Mouse (Mus musculus): Measurements from ENCODE around the gene P2ry6. TPM values are rescaled to one million over a fixed set of nuclear protein-coding genes. Genes with fewer than 3 reads are reported as not detected.
A peak's percentile ranks its signal among the peaks of the same experiment; 100 is the strongest.

The P2ry6 gene
- polyA plus RNA-seq, 1 experiment from 2014 or later: 3.2 TPM

DNA sequence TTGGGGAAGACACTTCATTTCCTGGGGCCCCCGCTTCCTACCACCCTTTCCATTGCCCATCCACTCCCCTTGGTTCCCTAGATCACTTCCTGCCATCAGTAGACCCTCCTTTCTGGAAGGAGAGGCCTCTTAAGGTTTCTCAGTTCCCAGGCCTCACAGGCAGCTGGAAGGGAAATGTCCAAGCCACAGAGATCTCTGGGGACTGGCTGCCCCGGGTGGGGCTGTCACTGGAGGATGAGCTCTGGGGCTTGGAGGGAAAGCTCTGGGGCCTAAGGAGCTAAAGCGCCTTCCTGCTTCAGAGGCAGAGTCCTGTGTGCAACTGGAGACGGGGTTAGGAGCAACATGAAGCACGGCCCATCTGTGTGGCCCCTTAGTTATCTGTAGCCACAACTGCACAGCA, 69.8 kb downstream of the P2ry6 start:
- WGBS: 93% methylated on average over 5 of the region's 5 CpGs
- no peaks in the 10 kb centered on the region for H3K9me3 ChIP-seq
- no peaks in the 10 kb centered on the region for H3K27me3 ChIP-seq (replicated peaks)
- no peak overlapping the region for H3K9ac ChIP-seq
- no peaks in the 10 kb centered on the region for H3K36me3 ChIP-seq (replicated peaks)
- no peak overlapping the region for H3K4me3 ChIP-seq
- no peak overlapping the region for H3K27ac ChIP-seq
- ATAC-seq (replicated peaks): no peak
- no peaks in the 10 kb centered on the region for H3K4me1 ChIP-seq
- no peak overlapping the region for H3K4me2 ChIP-seq

DNA sequence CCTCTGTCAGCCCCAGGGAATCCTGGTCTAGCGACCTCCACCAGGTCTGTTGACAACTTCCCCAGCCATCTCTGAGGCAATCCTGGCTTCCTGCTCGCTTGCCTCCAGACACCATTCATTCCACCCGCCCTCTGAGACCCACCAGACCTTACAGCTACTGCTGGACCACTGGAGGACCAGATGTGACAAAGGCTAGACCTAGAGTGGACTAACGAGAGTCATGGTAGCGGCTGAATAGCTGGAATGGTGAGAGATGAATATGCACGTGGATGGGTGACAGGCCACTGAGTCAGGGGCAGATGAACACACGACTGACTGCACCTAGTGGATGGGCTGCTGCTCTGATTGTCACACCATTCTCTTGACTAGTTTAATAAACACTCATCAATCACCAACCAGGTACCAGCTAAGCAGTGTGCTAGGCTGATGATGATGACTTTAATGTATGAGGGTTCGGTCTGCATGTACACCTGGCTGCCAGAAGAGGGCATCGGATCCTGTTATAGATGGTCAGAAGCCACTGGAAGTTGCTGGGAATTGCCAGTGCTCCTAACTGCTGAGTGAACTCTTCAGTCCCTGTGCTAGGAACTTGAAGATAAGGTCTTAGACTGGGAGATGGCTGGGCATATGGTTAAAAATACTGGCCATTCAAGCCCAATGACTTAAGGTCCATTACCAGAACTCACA, 71.9 kb downstream of the P2ry6 start:
- Histone ChIP-seq H3K4me1 (no peaks in the 10 kb centered on the region), H3K27ac (no peak overlapping the region), H3K27me3 (replicated peaks) (no peaks in the 10 kb centered on the region), H3K4me3 (no peak overlapping the region), H3K36me3 (replicated peaks) (no peaks in the 10 kb centered on the region), H3K4me2 (no peak overlapping the region), H3K9ac (no peak overlapping the region), H3K9me3 (no peaks in the 10 kb centered on the region)
- no peak; the same call in 1 of the 2 replicates for ATAC-seq (replicated peaks)
- 86% methylated on average over 9 of the region's 9 CpGs for WGBS

GRCm38 (mm10) chr7:100897828-100898227, 76.6 kb downstream of the P2ry6 start:
- H3K4me3 ChIP-seq: no peak overlapping the region
- peaks cover 24% of the 10 kb centered on the region for H3K4me1 ChIP-seq
- H3K9me3 ChIP-seq: no peaks in the 10 kb centered on the region
- H3K27me3 ChIP-seq (replicated peaks): no peaks in the 10 kb centered on the region
- H3K9ac ChIP-seq: no peak overlapping the region
- ATAC-seq (replicated peaks): no peak
- H3K4me2 ChIP-seq: no peak overlapping the region
- H3K27ac ChIP-seq: no peak overlapping the region
- 73% methylated on average over 5 of the region's 5 CpGs for WGBS
- no peaks in the 10 kb centered on the region for H3K36me3 ChIP-seq (replicated peaks)

GRCm38 (mm10) chr7:100894833-100895226, 79.6 kb downstream of the P2ry6 start:
- no peaks in the 10 kb centered on the region for H3K9me3 ChIP-seq

GRCm38 (mm10) chr7:100894057-100894832, 80.2 kb downstream of the P2ry6 start:
- ATAC-seq (replicated peaks): peak; percentile 73
- peaks cover 33% of the 10 kb centered on the region for H3K4me1 ChIP-seq
- 4% methylated on average over 52 of the region's 53 CpGs for WGBS

More at GRCm38 (mm10) chr7:100894833-100895226, 79.6 kb downstream of the P2ry6 start:
- WGBS: 5% methylated on average over 12 of the region's 12 CpGs
- peak overlapping the region; percentile 66 for H3K9ac ChIP-seq
- H3K4me2 ChIP-seq: peak overlapping the region; percentile 91
- peaks cover 33% of the 10 kb centered on the region for H3K4me1 ChIP-seq
- peak overlapping the region; percentile 57 for H3K4me3 ChIP-seq
- H3K36me3 ChIP-seq (replicated peaks): no peaks in the 10 kb centered on the region
- peak; percentile 52; the same call in 1 of the 2 replicates for ATAC-seq (replicated peaks)
- peak overlapping the region; percentile 71 for H3K27ac ChIP-seq
- H3K27me3 ChIP-seq (replicated peaks): no peaks in the 10 kb centered on the region

GRCm38 (mm10) chr7:100893249-100894056, 81.0 kb downstream of the P2ry6 start:
- peak overlapping the region; percentile 66 for H3K9ac ChIP-seq
- peaks cover 33% of the 10 kb centered on the region for H3K4me1 ChIP-seq
- peak overlapping the region; percentile 91 for H3K4me2 ChIP-seq
- WGBS: 29% methylated on average over 20 of the region's 20 CpGs
- peak overlapping the region; percentile 57 for H3K4me3 ChIP-seq
- H3K36me3 ChIP-seq (replicated peaks): no peaks in the 10 kb centered on the region
- peak overlapping the region; percentile 71 for H3K27ac ChIP-seq
- H3K9me3 ChIP-seq: no peaks in the 10 kb centered on the region
- no peaks in the 10 kb centered on the region for H3K27me3 ChIP-seq (replicated peaks)
- peak; percentile 37 for ATAC-seq (replicated peaks)

More at GRCm38 (mm10) chr7:100894057-100894832, 80.2 kb downstream of the P2ry6 start:
- Histone ChIP-seq H3K9ac (peak overlapping the region; percentile 66), H3K4me2 (peak overlapping the region; percentile 91), H3K9me3 (no peaks in the 10 kb centered on the region), H3K4me3 (peak overlapping the region; percentile 57), H3K36me3 (replicated peaks) (no peaks in the 10 kb centered on the region), H3K27ac (peak overlapping the region; percentile 71), H3K27me3 (replicated peaks) (no peaks in the 10 kb centered on the region)

Other genes starting within 250 kb of the P2ry6 start
- 4.7 and 5.9 TPM in 2 replicates for gene Relt, start 111.2 kb downstream of the P2ry6 start, polyA plus RNA-seq (2015; fragmentation: Nextera tagmentation; extraction: Ambion mirVana)
- gene Arhgef17, start 42.5 kb downstream of the P2ry6 start, polyA plus RNA-seq (2015; fragmentation: Nextera tagmentation; extraction: Ambion mirVana): 13.9 and 14.4 TPM in 2 replicates
- gene P2ry2, start 38.2 kb upstream of the P2ry6 start, polyA plus RNA-seq (2015; fragmentation: Nextera tagmentation; extraction: Ambion mirVana): 0.13 and 0.17 TPM in 2 replicates
- 41.7 and 46.2 TPM in 2 replicates for gene Fchsd2, start 118.2 kb upstream of the P2ry6 start, polyA plus RNA-seq (2015; fragmentation: Nextera tagmentation; extraction: Ambion mirVana)

Measured in midbrain, embryonic 15.5 days (tissue).